Mouse (Mus musculus): ENCODE data around the gene Hist2h2be.

Hist2h2be gene

DNA sequence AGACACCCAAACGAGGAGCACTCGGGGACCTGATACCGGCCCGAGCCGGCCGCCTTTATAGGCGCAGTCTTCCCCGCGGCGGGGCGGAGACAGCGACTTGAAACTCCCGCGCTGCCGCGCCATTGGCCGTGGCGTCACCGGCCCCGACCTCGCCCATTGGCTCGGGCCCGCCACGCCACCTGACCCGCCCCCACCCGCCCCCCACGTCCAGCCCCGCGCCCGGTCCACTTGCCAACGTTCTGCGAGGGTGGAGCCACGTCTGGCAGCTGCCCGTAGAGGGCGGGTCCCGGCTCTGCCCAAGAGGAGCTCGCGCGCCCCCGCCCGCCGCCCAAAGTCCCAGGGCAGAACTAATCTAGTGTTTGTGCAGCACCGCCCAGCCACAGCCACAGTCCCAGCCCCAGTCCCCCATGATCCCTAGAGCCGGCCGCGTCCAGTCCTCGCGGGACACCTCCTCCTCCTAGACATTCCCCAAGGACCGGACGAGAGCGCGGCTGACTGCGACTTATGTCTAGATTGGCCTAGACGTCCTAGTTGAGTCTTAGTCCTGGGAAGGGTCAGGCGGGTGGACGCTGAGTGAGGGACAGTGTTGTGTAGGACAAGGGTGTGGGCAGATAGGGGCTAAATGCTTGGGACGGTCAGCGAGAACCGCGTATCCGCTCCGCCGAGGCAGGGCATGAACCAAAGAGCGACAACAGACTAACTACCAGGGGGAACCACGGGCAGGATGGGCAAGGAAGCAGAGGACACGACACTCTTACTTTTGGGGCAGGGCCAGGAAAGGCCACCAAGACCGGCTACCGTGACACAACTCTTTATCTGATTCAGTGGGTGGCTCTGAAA lies 18.3 kb downstream of the Hist2h2be start, which contains the start of gene Hist2h3c2:
TSS of gene Hist2h3c2 (minus strand) at position 174 of the 840 bp plus-strand sequence.
- WGBS: under 1% methylated on average over 24 of the region's 68 CpGs

DNA sequence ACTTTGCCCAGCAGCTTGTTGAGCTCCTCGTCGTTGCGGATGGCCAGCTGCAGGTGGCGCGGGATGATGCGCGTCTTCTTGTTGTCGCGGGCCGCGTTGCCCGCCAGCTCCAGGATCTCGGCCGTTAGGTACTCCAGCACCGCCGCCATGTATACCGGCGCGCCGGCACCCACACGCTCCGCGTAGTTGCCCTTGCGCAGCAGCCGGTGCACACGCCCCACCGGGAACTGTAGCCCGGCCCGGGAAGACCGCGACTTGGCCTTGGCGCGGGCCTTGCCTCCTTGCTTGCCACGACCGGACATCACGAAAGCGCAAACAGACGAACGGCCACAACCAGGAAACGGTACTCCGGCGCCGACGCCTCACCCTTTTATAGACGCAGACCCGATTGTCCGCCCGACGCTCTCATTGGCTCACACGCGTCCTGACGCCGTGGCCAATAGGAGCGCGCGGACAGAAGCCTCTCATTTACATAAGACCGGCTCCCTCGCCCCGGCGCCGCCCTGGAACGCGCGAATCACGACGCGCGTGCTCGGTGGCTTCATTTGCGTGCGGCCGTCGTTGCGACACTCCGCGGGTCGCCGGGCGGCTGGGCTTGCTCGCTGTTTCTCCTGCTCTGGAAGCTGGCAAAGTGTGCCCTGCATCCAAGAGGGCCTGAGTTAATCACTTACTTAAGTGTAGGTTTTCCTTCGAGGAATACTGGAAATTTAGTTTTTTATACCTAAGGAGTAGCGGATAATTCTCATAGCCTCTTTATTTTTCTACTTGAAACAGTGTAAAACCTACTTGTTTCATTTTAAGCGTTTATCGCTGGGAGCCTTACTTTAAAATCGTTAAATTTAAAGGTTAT lies 19.3 kb downstream of the Hist2h2be start, which contains the start of gene Hist2h2aa2:
TSS of gene Hist2h2aa2 (minus strand) at position 328 of the 850 bp plus-strand sequence.
- WGBS: 2% methylated on average over 39 of the region's 85 CpGs

DNA sequence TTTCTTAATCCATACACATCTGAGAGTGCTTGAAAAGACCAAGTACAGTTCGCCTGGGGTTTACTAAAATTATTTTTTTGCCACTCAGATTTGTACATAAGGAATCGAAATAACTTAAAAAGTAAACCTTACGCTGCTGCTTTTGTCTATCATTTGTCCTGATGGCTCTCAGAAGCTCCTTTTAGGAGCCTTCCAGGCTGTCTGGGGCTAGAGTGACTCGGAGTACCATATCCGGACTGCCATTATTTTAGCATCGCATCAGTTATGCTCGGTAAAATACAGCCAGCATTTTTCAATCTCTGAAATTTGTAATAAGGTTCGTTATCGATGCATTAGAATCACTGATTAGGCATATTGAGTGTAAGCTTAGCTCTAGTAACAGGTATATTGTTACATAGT lies 19.9 kb downstream of the Hist2h2be start:
- 56% methylated on average over 9 of the region's 9 CpGs for WGBS

DNA sequence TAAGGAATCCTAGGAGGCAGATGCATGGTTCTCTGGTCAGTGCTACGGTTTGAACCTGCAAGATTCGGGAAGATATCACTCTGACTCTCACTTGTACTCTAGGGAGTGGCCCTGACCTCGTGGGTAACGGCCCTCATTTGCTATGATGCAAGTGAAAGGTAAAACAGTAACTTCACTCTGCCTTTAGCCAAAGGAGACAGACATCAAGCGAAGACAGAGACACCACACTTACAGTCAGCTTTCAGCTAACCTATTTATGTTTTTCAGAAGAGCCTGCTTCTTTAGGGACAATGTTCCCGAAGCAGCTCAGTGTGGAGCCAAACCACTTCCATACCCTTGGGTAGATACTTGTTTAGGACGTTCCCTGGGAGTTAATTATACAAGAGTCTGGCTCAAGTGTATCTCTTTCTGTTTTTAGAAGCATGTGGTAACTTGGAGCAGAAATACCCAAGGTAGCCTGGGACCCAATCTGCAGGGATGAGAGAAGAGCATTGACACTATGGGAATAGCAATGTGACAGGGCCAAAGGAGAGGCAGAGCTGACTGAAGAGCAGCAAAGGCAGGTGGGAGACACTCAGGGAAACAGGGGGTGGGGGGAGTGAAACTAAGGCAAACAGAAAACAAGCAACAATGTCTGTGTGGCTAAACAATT lies 23.1 kb downstream of the Hist2h2be start:
- 73% methylated on average over 7 of the region's 7 CpGs for WGBS

DNA sequence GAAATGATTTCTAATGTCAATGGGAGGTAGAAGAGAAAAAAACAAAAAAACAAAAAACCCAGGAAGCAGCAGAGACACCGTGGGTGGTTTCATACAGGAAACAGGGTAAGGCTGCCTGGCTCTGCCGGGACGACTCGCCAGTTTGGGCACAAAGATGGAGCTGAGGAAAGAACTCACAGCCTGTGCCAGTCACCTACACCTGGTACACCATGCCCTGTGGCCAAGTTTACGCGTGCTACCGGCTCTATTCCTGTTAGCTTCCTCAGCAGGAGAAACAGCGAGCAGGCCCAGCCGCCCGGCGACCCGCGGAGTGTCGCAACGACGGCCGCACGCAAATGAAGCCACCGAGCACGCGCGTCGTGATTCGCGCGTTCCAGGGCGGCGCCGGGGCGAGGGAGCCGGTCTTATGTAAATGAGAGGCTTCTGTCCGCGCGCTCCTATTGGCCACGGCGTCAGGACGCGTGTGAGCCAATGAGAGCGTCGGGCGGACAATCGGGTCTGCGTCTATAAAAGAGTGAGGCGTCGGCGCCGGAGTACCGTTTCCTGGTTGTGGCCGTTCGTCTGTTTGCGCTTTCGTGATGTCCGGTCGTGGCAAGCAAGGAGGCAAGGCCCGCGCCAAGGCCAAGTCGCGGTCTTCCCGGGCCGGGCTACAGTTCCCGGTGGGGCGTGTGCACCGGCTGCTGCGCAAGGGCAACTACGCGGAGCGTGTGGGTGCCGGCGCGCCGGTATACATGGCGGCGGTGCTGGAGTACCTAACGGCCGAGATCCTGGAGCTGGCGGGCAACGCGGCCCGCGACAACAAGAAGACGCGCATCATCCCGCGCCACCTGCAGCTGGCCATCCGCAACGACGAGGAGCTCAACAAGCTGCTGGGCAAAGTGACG lies 24.3 kb downstream of the Hist2h2be start, which contains the start of gene Hist2h2aa1:
TSS of gene Hist2h2aa1 (plus strand) at position 495 of the 884 bp plus-strand sequence.
- under 1% methylated on average over 31 of the region's 88 CpGs for WGBS

DNA sequence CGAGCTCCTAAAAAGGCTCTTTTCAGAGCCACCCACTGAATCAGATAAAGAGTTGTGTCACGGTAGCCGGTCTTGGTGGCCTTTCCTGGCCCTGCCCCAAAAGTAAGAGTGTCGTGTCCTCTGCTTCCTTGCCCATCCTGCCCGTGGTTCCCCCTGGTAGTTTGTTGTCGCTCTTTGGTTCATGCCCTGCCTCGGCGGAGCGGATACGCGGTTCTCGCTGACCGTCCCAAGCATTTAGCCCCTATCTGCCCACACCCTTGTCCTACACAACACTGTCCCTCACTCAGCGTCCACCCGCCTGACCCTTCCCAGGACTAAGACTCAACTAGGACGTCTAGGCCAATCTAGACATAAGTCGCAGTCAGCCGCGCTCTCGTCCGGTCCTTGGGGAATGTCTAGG lies 25.1 kb downstream of the Hist2h2be start:
- WGBS: 2% methylated on average over 10 of the region's 21 CpGs

DNA sequence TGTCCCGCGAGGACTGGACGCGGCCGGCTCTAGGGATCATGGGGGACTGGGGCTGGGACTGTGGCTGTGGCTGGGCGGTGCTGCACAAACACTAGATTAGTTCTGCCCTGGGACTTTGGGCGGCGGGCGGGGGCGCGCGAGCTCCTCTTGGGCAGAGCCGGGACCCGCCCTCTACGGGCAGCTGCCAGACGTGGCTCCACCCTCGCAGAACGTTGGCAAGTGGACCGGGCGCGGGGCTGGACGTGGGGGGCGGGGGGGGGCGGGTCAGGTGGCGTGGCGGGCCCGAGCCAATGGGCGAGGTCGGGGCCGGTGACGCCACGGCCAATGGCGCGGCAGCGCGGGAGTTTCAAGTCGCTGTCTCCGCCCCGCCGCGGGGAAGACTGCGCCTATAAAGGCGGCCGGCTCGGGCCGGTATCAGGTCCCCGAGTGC lies 25.5 kb downstream of the Hist2h2be start, which contains the start of gene Hist2h3c1:
TSS of gene Hist2h3c1 (plus strand) at position 259 of the 430 bp plus-strand sequence.
- under 1% methylated on average over 20 of the region's 47 CpGs for WGBS

DNA sequence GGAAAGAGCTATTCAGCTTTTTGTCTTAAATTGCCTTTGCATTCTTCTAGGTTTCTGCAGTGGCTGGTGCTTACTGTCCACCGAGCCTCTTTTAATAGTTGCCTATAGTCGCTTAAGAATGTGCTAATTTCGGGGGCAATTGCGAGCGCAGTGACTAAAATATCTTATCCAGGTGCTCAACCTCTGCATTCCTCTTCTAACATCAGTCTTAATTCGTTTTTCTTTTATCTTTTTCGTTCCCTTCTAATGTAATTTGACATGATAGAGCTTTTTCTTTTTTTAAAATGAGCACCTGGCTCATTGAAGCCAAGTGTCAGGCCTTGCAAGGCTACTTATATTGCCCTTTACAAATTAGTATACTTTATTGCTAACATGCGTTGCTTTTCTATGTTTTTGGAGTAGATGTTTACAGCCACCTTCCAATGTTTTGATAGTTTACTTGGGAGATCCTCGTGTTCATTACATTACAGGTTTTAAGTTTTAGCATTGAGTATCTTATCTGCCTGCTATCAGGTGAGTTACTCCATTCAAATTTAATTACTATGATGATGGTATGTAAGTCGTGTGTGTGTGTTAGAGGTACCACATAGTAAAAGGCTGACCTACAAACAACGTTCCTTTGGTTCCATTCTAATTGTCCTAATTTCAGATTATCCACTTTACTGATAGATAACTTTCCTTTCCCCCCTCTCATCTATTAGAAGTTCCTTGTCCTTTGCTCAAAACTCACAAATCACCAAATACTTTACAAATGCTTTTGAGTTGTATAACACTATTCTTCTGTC lies 26.6 kb downstream of the Hist2h2be start:
- WGBS: 46% methylated on average over 11 of the region's 11 CpGs

DNA sequence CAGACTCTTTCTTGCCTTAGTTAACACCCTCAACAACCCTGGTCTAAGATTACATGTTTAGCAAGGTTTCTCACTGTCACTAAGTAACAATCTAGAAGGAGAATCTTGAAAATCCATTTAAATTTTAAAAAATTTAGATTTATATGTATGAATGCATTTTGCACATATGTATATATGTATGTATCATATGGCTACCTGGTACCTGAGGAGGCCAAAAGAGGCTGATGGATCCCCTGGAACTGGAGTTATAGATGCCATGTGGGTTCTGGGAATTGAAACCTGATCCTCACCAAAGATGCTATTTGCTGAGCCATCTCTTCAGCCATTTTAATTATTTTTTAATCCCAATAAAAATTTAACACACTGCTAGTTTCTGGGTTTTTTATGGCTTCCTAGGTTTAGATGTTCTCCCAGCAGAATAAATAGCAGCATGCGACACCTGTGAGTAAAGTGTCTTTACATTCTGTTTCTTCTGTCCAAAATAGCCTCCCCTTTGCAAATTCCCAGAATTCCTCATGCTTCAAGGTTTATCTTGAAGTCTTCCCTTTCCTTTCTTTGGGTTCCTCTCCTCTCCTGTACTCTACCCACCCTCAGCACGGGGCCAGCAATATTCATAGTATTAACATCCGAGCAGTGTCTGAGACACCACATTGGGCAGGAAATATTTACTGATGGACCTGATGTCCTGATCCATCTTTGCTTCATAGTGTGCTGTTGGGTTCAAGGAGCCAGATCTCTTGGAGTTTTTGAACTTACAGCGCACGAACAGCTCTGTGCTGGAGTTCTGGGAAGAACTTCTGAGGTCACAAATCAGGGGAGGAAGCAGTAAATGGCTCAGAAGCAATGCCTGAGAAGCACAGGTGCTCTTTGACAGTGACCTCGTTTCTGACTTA lies 27.5 kb downstream of the Hist2h2be start:
- 65% methylated on average over 6 of the region's 6 CpGs for WGBS

DNA sequence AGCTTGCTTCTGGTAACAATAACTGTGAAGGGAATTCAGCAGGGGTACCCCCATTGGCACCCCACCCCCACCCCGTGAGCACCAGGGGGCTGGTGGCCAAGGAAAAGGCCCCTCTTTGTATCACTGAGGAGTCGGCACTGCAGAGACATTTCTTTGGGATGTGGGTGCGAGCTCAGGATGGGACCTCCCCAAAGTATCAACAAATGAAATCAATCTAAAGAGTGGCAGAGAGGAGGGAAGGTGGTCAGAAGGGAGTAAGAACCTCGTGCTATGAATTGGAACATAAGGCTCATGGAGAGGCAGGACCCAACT lies 28.1 kb downstream of the Hist2h2be start:
- 67% methylated on average over 4 of the region's 4 CpGs for WGBS

DNA sequence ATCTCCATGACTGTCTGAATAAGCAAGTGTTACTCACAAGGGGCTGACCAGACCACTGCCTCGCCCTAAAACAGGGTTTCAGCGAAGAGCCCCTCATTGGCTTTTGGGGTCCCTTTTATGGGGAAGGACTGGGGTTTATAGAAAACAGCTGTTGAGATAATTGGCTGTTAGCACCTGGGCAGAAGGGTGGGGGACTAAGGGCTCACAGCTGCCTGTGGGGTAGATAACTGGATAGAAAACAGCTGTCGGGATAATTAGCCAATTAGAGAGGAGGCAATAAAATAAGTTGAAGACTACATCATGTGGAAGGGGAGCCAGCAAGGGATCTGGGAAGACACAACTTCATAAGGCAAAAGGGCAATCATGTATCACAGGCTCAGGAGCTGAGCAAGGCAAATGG lies 30.0 kb downstream of the Hist2h2be start:
- 85% methylated on average over 3 of the region's 3 CpGs for WGBS

DNA sequence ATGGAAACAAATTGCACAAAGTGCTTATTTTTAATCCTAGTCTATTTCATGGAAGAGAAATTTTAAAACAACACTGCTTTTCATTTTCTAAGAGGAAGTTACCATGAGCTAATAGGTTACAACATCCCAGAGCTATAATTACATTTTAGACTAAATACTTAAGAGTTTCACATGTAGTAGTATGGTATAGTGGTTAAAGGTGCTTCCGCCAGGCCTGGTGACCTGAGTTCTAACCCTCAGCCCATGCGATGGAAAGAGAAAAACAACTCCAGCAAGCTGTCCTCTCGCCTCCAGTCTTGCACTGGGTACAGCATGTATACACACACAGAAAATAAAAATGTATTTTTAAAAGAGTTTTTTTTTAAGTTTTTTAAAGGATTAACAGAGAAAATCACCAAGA lies 30.9 kb downstream of the Hist2h2be start:
- WGBS: 89% methylated on average over 3 of the region's 3 CpGs

DNA sequence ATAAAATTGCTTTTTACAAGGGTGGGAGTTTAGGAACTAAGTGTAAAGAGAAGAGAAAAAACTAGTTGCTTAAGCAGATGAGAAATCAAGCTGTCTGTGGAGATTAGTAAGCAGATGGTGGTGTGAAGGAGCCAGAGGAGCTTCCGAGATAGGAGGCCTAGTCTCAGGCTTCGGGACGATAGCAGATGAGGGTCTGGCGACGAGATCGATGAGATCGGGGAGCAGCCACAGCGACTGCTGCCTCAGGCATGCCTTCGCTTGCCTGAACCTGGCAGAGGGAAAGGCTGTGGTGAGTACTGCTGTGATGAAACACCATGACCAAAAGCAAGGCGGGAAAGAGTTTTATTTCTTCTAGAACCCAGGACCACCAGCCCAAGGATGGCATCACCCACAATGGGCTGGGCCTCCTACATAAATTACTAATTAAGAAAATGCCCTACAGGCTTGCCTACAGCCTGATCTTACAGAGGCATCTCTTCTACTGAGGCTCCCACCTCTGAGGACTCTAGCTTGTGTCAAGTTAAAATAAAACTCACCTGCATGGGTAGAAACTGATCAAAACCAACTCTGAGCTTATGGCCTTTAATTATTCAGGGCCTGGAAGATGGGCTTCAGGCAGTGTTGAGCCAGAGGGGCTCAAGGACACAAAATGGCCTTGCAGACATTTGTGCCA lies 33.9 kb downstream of the Hist2h2be start:
- 58% methylated on average over 10 of the region's 10 CpGs for WGBS

DNA sequence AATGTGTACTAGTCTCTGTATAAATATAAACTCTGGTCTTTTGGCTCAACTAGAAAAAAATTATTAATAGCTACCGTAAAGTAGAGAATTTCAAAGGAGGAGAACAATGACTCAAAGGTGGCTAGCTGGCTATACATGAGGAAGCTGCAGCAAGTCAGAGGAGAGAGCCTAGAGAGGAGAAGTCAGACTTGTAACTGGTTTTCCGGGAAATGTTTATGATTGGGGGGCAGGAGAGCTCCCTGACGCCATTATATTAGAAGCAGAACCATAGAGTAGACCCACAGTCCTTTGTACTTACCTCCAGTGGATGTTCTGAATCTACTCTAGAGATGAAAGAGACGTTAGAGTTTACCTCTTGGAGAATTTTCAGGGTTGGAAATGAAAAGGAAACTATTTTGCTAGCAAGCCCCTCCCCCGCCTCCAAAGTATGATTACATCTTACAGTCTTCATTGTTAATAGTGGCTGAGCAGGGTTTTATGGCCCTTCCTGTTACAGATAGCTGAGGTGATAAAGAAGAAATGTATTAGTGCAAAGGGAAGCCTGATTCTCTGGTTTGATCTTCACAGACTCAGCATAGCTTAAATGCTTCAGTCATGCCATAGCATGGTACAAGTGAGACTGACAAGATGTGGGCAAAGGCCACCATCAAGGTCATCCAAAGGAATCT lies 35.1 kb downstream of the Hist2h2be start:
- 78% methylated on average over 5 of the region's 5 CpGs for WGBS

DNA sequence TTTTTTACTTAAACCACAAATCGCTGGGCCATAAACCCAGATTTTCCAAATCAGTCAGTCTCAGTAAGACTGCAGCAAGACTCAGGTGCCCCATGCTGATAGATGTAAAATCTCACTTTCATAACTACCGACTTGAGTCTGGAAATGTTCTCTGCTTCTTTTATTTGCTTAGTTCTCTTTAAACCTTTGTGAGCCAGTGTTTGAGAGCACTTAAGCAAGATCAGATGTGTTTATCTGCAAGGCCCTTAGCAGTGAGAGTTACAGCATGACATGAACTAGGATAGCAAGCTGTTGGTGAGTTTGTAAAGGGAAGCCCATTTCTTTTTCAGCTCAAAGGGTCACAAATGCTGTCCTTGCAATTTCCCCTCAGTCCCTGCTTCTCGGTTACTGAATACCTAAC lies 36.3 kb downstream of the Hist2h2be start:
- WGBS: 90% methylated on average over 3 of the region's 3 CpGs

DNA sequence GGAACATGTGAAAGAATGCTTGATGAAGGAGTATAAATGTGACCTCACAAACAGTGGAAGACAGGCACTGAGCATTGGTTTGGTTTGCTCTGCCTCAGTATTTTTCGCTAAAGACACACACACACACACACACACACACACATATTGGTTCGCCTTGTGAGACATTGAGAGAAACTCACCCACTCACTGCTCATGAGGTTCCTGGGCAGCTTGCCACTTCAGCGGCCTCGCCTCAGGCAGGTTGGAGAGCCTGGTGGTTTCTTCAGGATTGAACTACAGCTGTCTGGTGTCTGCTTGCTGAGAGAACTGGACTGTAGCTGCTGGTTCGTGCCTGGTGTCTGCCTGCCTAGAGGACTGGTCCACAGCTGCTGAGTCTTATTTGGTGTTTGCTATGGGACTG lies 39.3 kb downstream of the Hist2h2be start:
- WGBS: 73% methylated on average over 5 of the region's 5 CpGs

DNA sequence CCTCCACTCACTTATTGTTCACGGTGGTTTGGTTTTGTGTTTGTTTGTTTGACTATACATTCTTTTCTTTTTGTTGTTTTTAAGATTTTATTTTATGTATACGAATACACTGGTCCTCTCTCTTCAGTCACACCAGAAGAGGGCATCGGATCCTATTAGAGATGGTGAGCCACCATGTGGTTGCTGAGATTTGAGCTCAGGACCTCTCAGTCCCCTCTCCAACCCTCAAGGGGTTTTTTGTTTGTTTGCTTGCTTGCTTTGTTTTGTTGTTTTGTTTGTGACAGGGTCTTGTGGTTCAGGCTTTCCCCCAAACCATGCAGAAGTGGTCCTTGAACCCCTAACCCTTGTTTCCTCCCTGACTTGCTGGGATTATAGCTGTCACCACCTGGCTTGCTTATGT lies 40.7 kb downstream of the Hist2h2be start:
- 40% methylated on average over 3 of the region's 3 CpGs for WGBS

Measured in cerebral cortex, adult 2 months (tissue).